Mouse (Mus musculus): ENCODE data around the gene Krt39. TPM values are rescaled to one million over a fixed set of nuclear protein-coding genes. Genes with fewer than 3 reads are reported as not detected.

Gene Krt39
- polyA plus RNA-seq (2014; fragmentation: Illumina TruSeq; extraction: RNeasy Lipid Tissue Mini Kit (QIAGEN cat#74804); ENCODE audit: low read depth, low replicate concordance): not detected

DNA sequence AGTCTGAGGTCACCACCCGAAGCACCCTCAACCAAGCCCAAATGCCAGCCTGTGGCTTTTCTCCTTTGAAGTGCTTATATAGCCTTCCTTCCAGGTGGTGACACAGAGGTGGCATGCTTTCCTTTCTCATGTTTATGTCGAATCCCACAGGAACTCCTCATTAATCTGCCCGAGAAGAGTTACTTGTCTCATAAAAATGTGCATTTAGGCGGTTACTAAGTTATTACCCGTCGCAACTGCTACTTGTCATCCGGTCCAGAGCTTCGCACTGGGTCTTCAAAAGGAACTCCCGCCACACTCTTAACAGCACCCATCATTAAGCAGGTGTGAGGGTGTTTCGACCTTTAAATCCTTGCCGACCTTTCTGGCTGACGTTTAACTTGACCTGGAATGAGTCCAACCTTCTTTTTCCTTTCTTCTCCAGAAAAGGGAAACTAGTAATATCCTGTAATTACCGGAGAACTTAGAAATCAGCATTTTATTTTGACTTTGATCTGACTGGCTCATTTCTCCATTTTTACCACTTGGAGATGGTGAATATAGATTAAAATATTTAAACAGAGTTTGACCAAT is at the start of gene Krt39:
Krt39 (minus strand) TSS at position 51 of the 573 bp plus-strand sequence.

DNA sequence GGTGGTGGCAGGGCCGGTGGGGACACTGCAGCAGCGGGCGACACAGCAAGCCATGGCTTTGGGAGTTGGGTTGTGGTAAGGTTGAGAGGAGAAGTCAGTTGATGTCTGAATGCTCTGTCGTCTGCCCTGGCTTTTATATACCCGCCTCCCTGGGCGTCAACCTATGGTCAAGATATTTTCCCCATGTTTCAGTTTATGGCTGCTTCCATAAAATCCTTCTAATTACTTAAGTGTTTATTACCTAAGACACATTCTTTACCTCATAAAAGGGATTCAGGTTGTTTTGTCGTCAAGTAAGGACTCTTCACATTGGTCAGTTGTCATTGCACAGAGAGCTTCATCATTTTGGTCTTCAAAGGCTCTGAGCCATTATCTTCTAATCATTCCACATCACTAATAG is 45.4 kb upstream of the Krt39 start, which contains the start of gene Krtap3-1:
Krtap3-1 (minus strand) TSS at position 101 of the 400 bp plus-strand sequence.

DNA sequence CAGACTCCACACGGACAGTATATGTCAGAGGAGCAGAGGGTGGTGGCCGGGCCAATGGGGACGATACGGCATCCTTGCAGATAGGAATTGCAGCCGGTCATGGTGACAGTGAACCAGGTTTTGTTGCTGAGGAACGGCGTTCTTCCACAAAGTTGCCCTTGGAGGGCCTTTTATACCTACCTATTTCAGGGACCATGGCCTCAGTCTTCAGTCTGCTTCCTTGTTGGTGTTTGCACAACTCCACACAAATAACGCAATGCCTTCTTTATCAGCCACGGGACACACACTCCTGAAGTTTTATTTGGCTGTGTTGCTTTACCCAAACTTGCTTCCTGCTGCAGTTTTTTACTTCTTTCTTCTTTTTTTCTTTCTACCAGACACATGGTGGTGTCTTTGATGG is 38.2 kb upstream of the Krt39 start, which contains the start of gene Gm11939:
Gm11939 (minus strand) TSS at position 101 of the 400 bp plus-strand sequence.

DNA sequence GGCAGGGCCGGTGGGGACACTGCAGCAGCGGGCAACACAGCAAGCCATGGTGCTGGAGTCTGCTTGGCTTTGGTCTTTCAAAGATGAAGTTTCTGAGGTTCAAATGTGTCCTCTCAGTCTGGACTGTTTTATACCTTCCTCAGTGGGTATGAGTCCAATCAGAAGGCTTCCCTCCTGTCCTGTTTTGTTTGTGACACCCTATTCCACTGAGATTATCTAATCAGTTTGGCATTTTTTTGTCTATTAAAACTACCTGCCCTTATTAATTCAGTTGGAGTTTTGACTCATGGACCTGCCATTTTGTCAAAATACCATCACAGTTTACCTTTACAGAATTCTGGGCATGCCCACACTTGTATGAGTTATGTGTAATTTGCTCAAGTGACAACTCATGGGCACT is 35.6 kb upstream of the Krt39 start, which contains the start of gene Krtap3-2:
Krtap3-2 (minus strand) TSS at position 101 of the 400 bp plus-strand sequence.

DNA sequence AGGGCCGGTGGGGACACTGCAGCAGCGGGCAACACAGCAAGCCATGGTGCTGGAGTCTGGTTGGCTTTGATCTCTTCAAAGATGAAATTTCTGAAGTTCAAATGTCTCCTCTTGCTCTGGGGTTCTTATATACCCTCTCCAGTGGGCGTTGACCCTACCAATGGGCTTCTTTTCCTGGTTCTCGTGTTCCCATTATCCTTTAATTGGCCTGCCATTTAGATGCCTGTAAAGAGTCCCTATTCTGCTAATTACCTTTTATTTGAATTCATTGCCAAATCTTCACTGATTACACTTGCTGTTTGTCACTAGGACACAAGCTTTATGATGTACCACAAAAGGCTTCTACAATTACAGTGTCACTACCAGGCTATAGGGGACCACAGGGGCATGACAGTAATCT is 29.6 kb upstream of the Krt39 start, which contains the start of gene Krtap3-3:
Krtap3-3 (minus strand) TSS at position 101 of the 400 bp plus-strand sequence.

DNA sequence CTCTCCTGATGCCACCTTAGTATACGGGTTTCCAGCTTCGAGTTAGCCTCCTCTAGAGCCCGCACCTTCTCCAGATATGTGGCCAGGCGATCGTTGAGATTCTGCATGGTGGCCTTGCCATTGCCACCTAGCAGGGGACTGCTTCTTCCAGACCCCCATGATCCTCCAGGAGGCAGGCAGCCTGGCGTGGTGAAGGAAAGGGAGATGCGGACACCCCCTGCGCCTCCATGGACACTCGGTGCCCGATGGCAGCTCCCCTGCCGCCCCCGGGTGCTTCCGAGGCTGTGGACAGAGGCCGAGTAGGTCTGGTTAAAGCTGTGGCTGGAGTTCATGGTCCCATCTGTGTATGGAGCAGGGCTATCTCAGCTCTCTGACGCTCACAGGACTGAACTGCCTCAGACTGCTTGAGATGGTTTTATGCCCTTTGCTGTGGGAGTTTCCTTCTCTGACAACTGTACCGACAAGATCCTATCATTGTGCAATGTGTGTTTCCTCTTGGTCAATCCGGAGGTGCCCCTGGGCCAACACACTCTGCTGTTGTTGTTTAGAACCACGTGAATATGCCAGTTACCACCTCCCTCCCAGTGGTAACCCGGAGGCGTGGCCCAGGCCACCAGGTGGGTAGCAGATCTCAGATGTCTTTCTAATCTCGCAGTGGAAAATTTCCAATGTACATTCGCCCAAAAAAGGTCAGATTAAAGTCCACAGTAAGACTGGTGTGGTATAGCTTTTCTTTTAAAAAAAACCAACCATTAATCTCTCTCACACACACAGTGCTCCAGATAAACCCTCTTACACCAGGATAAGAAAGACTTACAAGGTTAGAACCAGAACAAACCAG is 28.2 kb downstream of the Krt39 start, which contains the start of gene Krt23:
Krt23 (minus strand) TSS at position 405 of the 841 bp plus-strand sequence.

Other genes with a start within 250 kb of the Krt39 start
- gene Krt24, start 236.1 kb downstream of the Krt39 start, polyA plus RNA-seq (2014; fragmentation: Illumina TruSeq; extraction: RNeasy Lipid Tissue Mini Kit (QIAGEN cat#74804); ENCODE audit: low read depth, low replicate concordance): not detected
- gene Krt25, start 198.4 kb downstream of the Krt39 start, polyA plus RNA-seq (2014; fragmentation: Illumina TruSeq; extraction: RNeasy Lipid Tissue Mini Kit (QIAGEN cat#74804); ENCODE audit: low read depth, low replicate concordance): not detected
- gene Krt26, start 183.4 kb downstream of the Krt39 start, polyA plus RNA-seq (2014; fragmentation: Illumina TruSeq; extraction: RNeasy Lipid Tissue Mini Kit (QIAGEN cat#74804); ENCODE audit: low read depth, low replicate concordance): not detected
- gene Krt27, start 170.2 kb downstream of the Krt39 start, polyA plus RNA-seq (2014; fragmentation: Illumina TruSeq; extraction: RNeasy Lipid Tissue Mini Kit (QIAGEN cat#74804); ENCODE audit: low read depth, low replicate concordance): not detected
- not detected for gene Krt28, start 146.4 kb downstream of the Krt39 start, polyA plus RNA-seq (2014; fragmentation: Illumina TruSeq; extraction: RNeasy Lipid Tissue Mini Kit (QIAGEN cat#74804); ENCODE audit: low read depth, low replicate concordance)
- 4.5 TPM for gene Krt10, start 132.0 kb downstream of the Krt39 start, polyA plus RNA-seq (2014; fragmentation: Illumina TruSeq; extraction: RNeasy Lipid Tissue Mini Kit (QIAGEN cat#74804); ENCODE audit: low read depth, low replicate concordance)
- not detected for gene Krt12, start 99.1 kb downstream of the Krt39 start, polyA plus RNA-seq (2014; fragmentation: Illumina TruSeq; extraction: RNeasy Lipid Tissue Mini Kit (QIAGEN cat#74804); ENCODE audit: low read depth, low replicate concordance)
- 0.31 TPM for gene Krt20, start 83.2 kb downstream of the Krt39 start, polyA plus RNA-seq (2014; fragmentation: Illumina TruSeq; extraction: RNeasy Lipid Tissue Mini Kit (QIAGEN cat#74804); ENCODE audit: low read depth, low replicate concordance)
- not detected for gene Krt23, start 28.2 kb downstream of the Krt39 start, polyA plus RNA-seq (2014; fragmentation: Illumina TruSeq; extraction: RNeasy Lipid Tissue Mini Kit (QIAGEN cat#74804); ENCODE audit: low read depth, low replicate concordance)
- gene Krt40, start 21.8 kb upstream of the Krt39 start, polyA plus RNA-seq (2014; fragmentation: Illumina TruSeq; extraction: RNeasy Lipid Tissue Mini Kit (QIAGEN cat#74804); ENCODE audit: low read depth, low replicate concordance): not detected
- gene Krtap3-3, start 29.5 kb upstream of the Krt39 start, polyA plus RNA-seq (2014; fragmentation: Illumina TruSeq; extraction: RNeasy Lipid Tissue Mini Kit (QIAGEN cat#74804); ENCODE audit: low read depth, low replicate concordance): not detected
- not detected for gene Krtap3-2, start 35.5 kb upstream of the Krt39 start, polyA plus RNA-seq (2014; fragmentation: Illumina TruSeq; extraction: RNeasy Lipid Tissue Mini Kit (QIAGEN cat#74804); ENCODE audit: low read depth, low replicate concordance)
- not detected for gene Gm11939, start 38.1 kb upstream of the Krt39 start, polyA plus RNA-seq (2014; fragmentation: Illumina TruSeq; extraction: RNeasy Lipid Tissue Mini Kit (QIAGEN cat#74804); ENCODE audit: low read depth, low replicate concordance)
- not detected for gene Krtap3-1, start 45.3 kb upstream of the Krt39 start, polyA plus RNA-seq (2014; fragmentation: Illumina TruSeq; extraction: RNeasy Lipid Tissue Mini Kit (QIAGEN cat#74804); ENCODE audit: low read depth, low replicate concordance)
- not detected for gene Krtap1-5, start 59.7 kb upstream of the Krt39 start, polyA plus RNA-seq (2014; fragmentation: Illumina TruSeq; extraction: RNeasy Lipid Tissue Mini Kit (QIAGEN cat#74804); ENCODE audit: low read depth, low replicate concordance)
- not detected for gene Krtap1-4, start 62.3 kb upstream of the Krt39 start, polyA plus RNA-seq (2014; fragmentation: Illumina TruSeq; extraction: RNeasy Lipid Tissue Mini Kit (QIAGEN cat#74804); ENCODE audit: low read depth, low replicate concordance)
- not detected for gene Krtap1-3, start 70.0 kb upstream of the Krt39 start, polyA plus RNA-seq (2014; fragmentation: Illumina TruSeq; extraction: RNeasy Lipid Tissue Mini Kit (QIAGEN cat#74804); ENCODE audit: low read depth, low replicate concordance)
- gene Krtap9-3, start 76.8 kb upstream of the Krt39 start, polyA plus RNA-seq (2014; fragmentation: Illumina TruSeq; extraction: RNeasy Lipid Tissue Mini Kit (QIAGEN cat#74804); ENCODE audit: low read depth, low replicate concordance): not detected
- gene Gm11938, start 82.0 kb upstream of the Krt39 start, polyA plus RNA-seq (2014; fragmentation: Illumina TruSeq; extraction: RNeasy Lipid Tissue Mini Kit (QIAGEN cat#74804); ENCODE audit: low read depth, low replicate concordance): not detected
- not detected for gene Gm11937, start 88.9 kb upstream of the Krt39 start, polyA plus RNA-seq (2014; fragmentation: Illumina TruSeq; extraction: RNeasy Lipid Tissue Mini Kit (QIAGEN cat#74804); ENCODE audit: low read depth, low replicate concordance)
- not detected for gene Krtap2-4, start 93.5 kb upstream of the Krt39 start, polyA plus RNA-seq (2014; fragmentation: Illumina TruSeq; extraction: RNeasy Lipid Tissue Mini Kit (QIAGEN cat#74804); ENCODE audit: low read depth, low replicate concordance)
- gene Gm11562, start 99.1 kb upstream of the Krt39 start, polyA plus RNA-seq (2014; fragmentation: Illumina TruSeq; extraction: RNeasy Lipid Tissue Mini Kit (QIAGEN cat#74804); ENCODE audit: low read depth, low replicate concordance): not detected
- gene Krtap4-1, start 106.9 kb upstream of the Krt39 start, polyA plus RNA-seq (2014; fragmentation: Illumina TruSeq; extraction: RNeasy Lipid Tissue Mini Kit (QIAGEN cat#74804); ENCODE audit: low read depth, low replicate concordance): not detected
- not detected for gene Krtap4-2, start 113.7 kb upstream of the Krt39 start, polyA plus RNA-seq (2014; fragmentation: Illumina TruSeq; extraction: RNeasy Lipid Tissue Mini Kit (QIAGEN cat#74804); ENCODE audit: low read depth, low replicate concordance)
- not detected for gene Krtap4-7, start 122.8 kb upstream of the Krt39 start, polyA plus RNA-seq (2014; fragmentation: Illumina TruSeq; extraction: RNeasy Lipid Tissue Mini Kit (QIAGEN cat#74804); ENCODE audit: low read depth, low replicate concordance)
- not detected for gene Gm11555, start 128.9 kb upstream of the Krt39 start, polyA plus RNA-seq (2014; fragmentation: Illumina TruSeq; extraction: RNeasy Lipid Tissue Mini Kit (QIAGEN cat#74804); ENCODE audit: low read depth, low replicate concordance)
- gene Gm11563, start 137.6 kb upstream of the Krt39 start, polyA plus RNA-seq (2014; fragmentation: Illumina TruSeq; extraction: RNeasy Lipid Tissue Mini Kit (QIAGEN cat#74804); ENCODE audit: low read depth, low replicate concordance): not detected
- gene Krtap4-6, start 144.6 kb upstream of the Krt39 start, polyA plus RNA-seq (2014; fragmentation: Illumina TruSeq; extraction: RNeasy Lipid Tissue Mini Kit (QIAGEN cat#74804); ENCODE audit: low read depth, low replicate concordance): not detected
- gene Gm14190, start 169.4 kb upstream of the Krt39 start, polyA plus RNA-seq (2014; fragmentation: Illumina TruSeq; extraction: RNeasy Lipid Tissue Mini Kit (QIAGEN cat#74804); ENCODE audit: low read depth, low replicate concordance): not detected
- not detected for gene Gm14180, start 213.0 kb upstream of the Krt39 start, polyA plus RNA-seq (2014; fragmentation: Illumina TruSeq; extraction: RNeasy Lipid Tissue Mini Kit (QIAGEN cat#74804); ENCODE audit: low read depth, low replicate concordance)

Measured in heart, adult 10 weeks (tissue).